In genomic region chr13:43215144-43215993, GRCm38 (mm10) we compare ENCODE assay signal across 8 mouse cellular contexts. TPM values are rescaled to one million over a fixed set of nuclear protein-coding genes. Genes with fewer than 3 reads are reported as not detected.
DNase-seq lines count a peak whose midpoint lies in the region; ATAC-seq and TF ChIP-seq lines count a peak whose summit lies in the region.

No protein-coding gene starts in this region.

- no peak overlapping the region for H3K4me3 ChIP-seq in lung, embryonic 14.5 days (ENCODE audit: low read depth, low read length)
- H3K4me3 ChIP-seq in bone marrow, adult 2 months (replicated peaks; ENCODE audit: control insufficient read depth, low read depth, low read length) = no peak overlapping the region
- H3K4me3 ChIP-seq in hindbrain, embryonic 15.5 days = peak overlapping the region; percentile 20
- peak overlapping the region; percentile 24 for H3K4me3 ChIP-seq in midbrain, embryonic 15.5 days

- no peak for ATAC-seq in lung, embryonic 14.5 days (ENCODE audit: insufficient read depth)
- peak; percentile 83 for ATAC-seq in hindbrain, embryonic 15.5 days (ENCODE audit: low FRiP score, low read depth)
- ATAC-seq in midbrain, embryonic 15.5 days (replicated peaks) = peak; percentile 87

- H3K9ac ChIP-seq in lung, embryonic 14.5 days = no peak overlapping the region
- no peak overlapping the region for H3K9ac ChIP-seq in hindbrain, embryonic 15.5 days
- no peak overlapping the region for H3K9ac ChIP-seq in midbrain, embryonic 15.5 days

- no peaks in the 10 kb centered on the region for H3K27me3 ChIP-seq in lung, embryonic 14.5 days (ENCODE audit: insufficient read depth, low read length)
- no peaks in the 10 kb centered on the region for H3K27me3 ChIP-seq in hindbrain, embryonic 15.5 days
- no peaks in the 10 kb centered on the region for H3K27me3 ChIP-seq in midbrain, embryonic 15.5 days (replicated peaks)

- DNase-seq in lung, embryonic 14.5 days = no peak
- DNase-seq in lung, postnatal 36 days = no peak
- DNase-seq in frontal cortex, adult 2 months (ENCODE audit: extremely low spot score in 1 of 2, low spot score in 1 of 2) = no peak
- DNase-seq in layer of hippocampus, postnatal 10 days (ENCODE audit: low spot score in 2 of 2) = no peak
- DNase-seq in left cerebral cortex, postnatal 36 days (ENCODE audit: low spot score in 2 of 2) = no peak

- H3K4me2 ChIP-seq in lung, embryonic 14.5 days = peak overlapping the region; percentile 27; the same call in 1 of the 2 replicates
- peak overlapping the region; percentile 50 for H3K4me2 ChIP-seq in hindbrain, embryonic 15.5 days
- H3K4me2 ChIP-seq in midbrain, embryonic 15.5 days = peak overlapping the region; percentile 51

- TF ChIP-seq POLR2A in bone marrow, adult 2 months (IDR thresholded peaks at IDR 0.05; ENCODE audit: borderline replicate concordance, control insufficient read depth, low read depth, low read length) = no peak

- no peaks in the 10 kb centered on the region for H3K36me3 ChIP-seq in lung, embryonic 14.5 days (ENCODE audit: insufficient read depth)
- no peaks in the 10 kb centered on the region for H3K36me3 ChIP-seq in hindbrain, embryonic 15.5 days
- H3K36me3 ChIP-seq in midbrain, embryonic 15.5 days (replicated peaks) = no peaks in the 10 kb centered on the region

- peak overlapping the region; percentile 67 for H3K27ac ChIP-seq in lung, embryonic 14.5 days (ENCODE audit: low read depth)
- peak overlapping the region; percentile 72 for H3K27ac ChIP-seq in bone marrow, adult 2 months (ENCODE audit: control insufficient read depth, insufficient read depth, low read depth, low read length, poor library complexity)
- peak overlapping the region; percentile 64 for H3K27ac ChIP-seq in hindbrain, embryonic 15.5 days (replicated peaks)
- H3K27ac ChIP-seq in midbrain, embryonic 15.5 days = peak overlapping the region; percentile 66

- intact Hi-C loops in left cerebral cortex, postnatal 36 days (cut with DNase I) = no loop called here

- H3K9me3 ChIP-seq in lung, embryonic 14.5 days (ENCODE audit: low read depth, low read length) = no peaks in the 10 kb centered on the region
- no peaks in the 10 kb centered on the region for H3K9me3 ChIP-seq in hindbrain, embryonic 15.5 days
- no peaks in the 10 kb centered on the region for H3K9me3 ChIP-seq in midbrain, embryonic 15.5 days

- H3K4me1 ChIP-seq in lung, embryonic 14.5 days (ENCODE audit: insufficient read depth) = peaks cover 14% of the 10 kb centered on the region; the same call in 1 of the 2 replicates
- peaks cover 26% of the 10 kb centered on the region for H3K4me1 ChIP-seq in bone marrow, adult 2 months (ENCODE audit: control insufficient read depth, insufficient read depth, low read length)
- H3K4me1 ChIP-seq in hindbrain, embryonic 15.5 days (replicated peaks) = peaks cover 31% of the 10 kb centered on the region
- H3K4me1 ChIP-seq in midbrain, embryonic 15.5 days = peaks cover 27% of the 10 kb centered on the region

- TF ChIP-seq CTCF in lung, embryonic 14.5 days (IDR thresholded peaks at IDR 0.05; ENCODE audit: low read depth) = no peak
- no peak for TF ChIP-seq CTCF in bone marrow, adult 2 months (IDR thresholded peaks at IDR 0.05; ENCODE audit: control insufficient read depth, insufficient read depth, low read length)

- 21% methylated on average over 19 of the region's 19 CpGs for WGBS in lung, embryonic 14.5 days
- 9% methylated on average over 19 of the region's 19 CpGs for WGBS in bone marrow, adult 2 months
- 19% methylated on average over 19 of the region's 19 CpGs for WGBS in hindbrain, embryonic 15.5 days
- WGBS in midbrain, embryonic 15.5 days = 9% methylated on average over 19 of the region's 19 CpGs

RNA-seq across cellular contexts. Expression of gene Tbc1d7, which starts 44.1 kb away (rescaled TPM):
- 49.9 and 53.6 TPM in 2 replicates for polyA plus RNA-seq in lung, embryonic 14.5 days (2014; fragmentation: Nextera tagmentation; extraction: Ambion mirVana)
- 2.6 and 11.1 TPM in 2 replicates for polyA plus RNA-seq in bone marrow, adult 2 months (2011; ENCODE audit: insufficient read depth, insufficient read length, low replicate concordance, missing spikeins)
- 76.3 and 76.7 TPM in 2 replicates for polyA plus RNA-seq in hindbrain, embryonic 15.5 days (2015; fragmentation: Nextera tagmentation; extraction: Ambion mirVana)
- 84.9 and 93.0 TPM in 2 replicates for polyA plus RNA-seq in midbrain, embryonic 15.5 days (2015; fragmentation: Nextera tagmentation; extraction: Ambion mirVana)
- 31.6 and 35.8 TPM in 2 replicates for polyA plus RNA-seq in frontal cortex, adult 2 months (2012; rRNA removed)
- 10 to 100 TPM; 38.6 to 40.0 TPM for total RNA-seq in layer of hippocampus, postnatal 10 days (2021)
- total RNA-seq in left cerebral cortex, postnatal 36 days (2021) = 10 to 100 TPM; 30.7 to 32.9 TPM

Comparison
In these comparisons a context has a peak if more than half of its experiments do, and no peak if none do; other contexts are left out.
1. H3K4me3 ChIP-seq: peak in hindbrain, embryonic 15.5 days (single experiment) and midbrain, embryonic 15.5 days (single experiment); none in lung, embryonic 14.5 days (single experiment) and bone marrow, adult 2 months (single experiment).
2. Peak in every context shown above with its lines, with median percentiles within 50 percentile points of each other: H3K27ac ChIP-seq and H3K4me2 ChIP-seq.